Mouse (Mus musculus) embryonic fibroblast, embryonic 13.5 days (primary cell): ENCODE results near the gene Itpk1. TPM values are rescaled to one million over a fixed set of nuclear protein-coding genes. Genes with fewer than 3 reads are reported as not detected.

Experiments used
- H3K27ac ChIP-seq: 2 replicates; pipeline ENCODE4 v1.5.1; 2012; ENCODE audit warnings: low read length, control low read depth, inconsistent platforms; ENCODE audit not compliant: insufficient read depth
- H3K4me1 ChIP-seq: 2 replicates; pipeline ENCODE4 v1.6.1; 2011; ENCODE audit warnings: low read length; ENCODE audit not compliant: control insufficient read depth, insufficient read depth
- H3K4me3 ChIP-seq: 2 replicates; pipeline ENCODE4 v1.5.1; 2011; ENCODE audit warnings: mild to moderate bottlenecking, control low read depth, low read length; ENCODE audit not compliant: insufficient read depth
- CTCF ChIP-seq: IDR thresholded peaks from 2 replicates; pipeline ENCODE4 v1.5.1; 2011; ENCODE audit warnings: mild to moderate bottlenecking, control low read depth, low read length, moderate library complexity, borderline replicate concordance; ENCODE audit not compliant: insufficient read depth
- POLR2A ChIP-seq: IDR thresholded peaks from 2 replicates; pipeline ENCODE4 v1.6.1; 2011; ENCODE audit warnings: low read depth, mild to moderate bottlenecking, control low read depth, low read length, moderate library complexity
- polyA plus RNA-seq: library from polyadenylated mRNA; stranded (reverse); fragments of >200 nt; gene quantifications from 2 replicates; pipeline ENCODE4 v1.2.4, GENCODE M21; 2011; ENCODE audit warnings: low read depth; ENCODE audit not compliant: missing spikeins, insufficient read length

Gene Itpk1
- 2.7 and 5.0 TPM in 2 replicates for polyA plus RNA-seq

- H3K27ac ChIP-seq: no peak within 1 kb of the TSS
- H3K4me1 ChIP-seq: no peaks in the 10 kb centered on the region
- peak; percentile 52 for TF ChIP-seq POLR2A
- no peak for TF ChIP-seq CTCF
- peak within 1 kb of the TSS; percentile 75 for H3K4me3 ChIP-seq
These were observed at the start of gene Itpk1 for GRCm38 (mm10) chr12:102704457-102705198. Itpk1 (minus strand) TSS chr12:102704930.

GRCm38 (mm10) chr12:102748256-102748655 lies 43.5 kb upstream of the Itpk1 start:
- H3K4me3 ChIP-seq: no peak overlapping the region
- H3K4me1 ChIP-seq: peaks cover 5% of the 10 kb centered on the region; the same call in 1 of the 2 replicates
- no peak overlapping the region for H3K27ac ChIP-seq
- no peak for TF ChIP-seq CTCF
- no peak for TF ChIP-seq POLR2A

- Histone ChIP-seq H3K4me1 (peaks cover 5% of the 10 kb centered on the region; the same call in 1 of the 2 replicates), H3K27ac (no peak overlapping the region), H3K4me3 (peak overlapping the region; percentile 51)
- no peak for TF ChIP-seq POLR2A
- TF ChIP-seq CTCF: no peak
These were observed 40.1 kb upstream of the Itpk1 start for GRCm38 (mm10) chr12:102744839-102745238.

GRCm38 (mm10) chr12:102743589-102744574 lies 39.2 kb upstream of the Itpk1 start, which contains the start of the genes Moap1 and Tmem251:
Moap1 (minus strand) TSS chr12:102743661.
Tmem251 (plus strand) TSS chr12:102743762.
- peak within 1 kb of the TSS; percentile 97 for H3K4me3 ChIP-seq
- H3K27ac ChIP-seq: peak within 1 kb of the TSS; percentile 79
- peak; percentile 77; the same call in 1 of the 2 replicates for TF ChIP-seq POLR2A
- TF ChIP-seq CTCF: no peak
- peaks cover 5% of the 10 kb centered on the region; the same call in 1 of the 2 replicates for H3K4me1 ChIP-seq

- Histone ChIP-seq H3K27ac (peak overlapping the region; percentile 71), H3K4me3 (peak overlapping the region; percentile 93), H3K4me1 (peaks cover 5% of the 10 kb centered on the region; the same call in 1 of the 2 replicates)
- TF ChIP-seq POLR2A (no peak), CTCF (no peak)
These were observed 38.4 kb upstream of the Itpk1 start for GRCm38 (mm10) chr12:102743036-102743588.

- H3K4me3 ChIP-seq: no peak overlapping the region
- H3K27ac ChIP-seq: no peak overlapping the region
- TF ChIP-seq POLR2A: no peak
- no peak for TF ChIP-seq CTCF
- H3K4me1 ChIP-seq: peaks cover 5% of the 10 kb centered on the region; the same call in 1 of the 2 replicates
These were observed 37.3 kb upstream of the Itpk1 start for GRCm38 (mm10) chr12:102742056-102742455.

- peaks cover 5% of the 10 kb centered on the region; the same call in 1 of the 2 replicates for H3K4me1 ChIP-seq
- no peak for TF ChIP-seq POLR2A
- TF ChIP-seq CTCF: no peak
- H3K27ac ChIP-seq: no peak overlapping the region
- H3K4me3 ChIP-seq: no peak overlapping the region
These were observed 35.6 kb upstream of the Itpk1 start for GRCm38 (mm10) chr12:102740285-102740684.

GRCm38 (mm10) chr12:102739096-102739495 lies 34.4 kb upstream of the Itpk1 start:
- Histone ChIP-seq H3K4me3 (no peak overlapping the region), H3K4me1 (no peaks in the 10 kb centered on the region; the same call in 1 of the 2 replicates), H3K27ac (no peak overlapping the region)
- no peak for TF ChIP-seq POLR2A
- TF ChIP-seq CTCF: no peak

GRCm38 (mm10) chr12:102733381-102733780 lies 28.7 kb upstream of the Itpk1 start:
- TF ChIP-seq POLR2A: no peak
- TF ChIP-seq CTCF: peak; percentile 59
- no peaks in the 10 kb centered on the region; the same call in none of the 2 replicates for H3K4me1 ChIP-seq
- H3K27ac ChIP-seq: no peak overlapping the region
- no peak overlapping the region for H3K4me3 ChIP-seq
